Mouse (Mus musculus): ENCODE data around the gene Gm37240. TPM values are rescaled to one million over a fixed set of nuclear protein-coding genes. Genes with fewer than 3 reads are reported as not detected.

Gm37240 gene
- polyA plus RNA-seq, 1 experiment from 2014 or later: 0.93 TPM

GRCm38 (mm10) chr3:84808906-84809305 is 1078.4 kb downstream of the Gm37240 start:
- Histone ChIP-seq H3K4me2 (ENCODE audit: low read length) (no peak overlapping the region), H3K9ac (ENCODE audit: low read depth, low read length) (no peak overlapping the region), H3K4me3 (ENCODE audit: low read length) (no peak overlapping the region), H3K36me3 (ENCODE audit: control insufficient read depth, insufficient read depth, low read length) (no peaks in the 10 kb centered on the region), H3K9me3 (ENCODE audit: control insufficient read depth, low read length) (no peaks in the 10 kb centered on the region), H3K27me3 (replicated peaks; ENCODE audit: control insufficient read depth, insufficient read depth, low read length) (no peaks in the 10 kb centered on the region), H3K27ac (ENCODE audit: low read depth, low read length) (no peak overlapping the region), H3K4me1 (ENCODE audit: control insufficient read depth, insufficient read depth, low read depth, low read length) (peaks cover 9% of the 10 kb centered on the region)
- ATAC-seq: no peak

GRCm38 (mm10) chr3:84807826-84808225 is 1079.5 kb downstream of the Gm37240 start:
- ATAC-seq: no peak
- 69% methylated on average over 3 of the region's 3 CpGs for WGBS

DNA sequence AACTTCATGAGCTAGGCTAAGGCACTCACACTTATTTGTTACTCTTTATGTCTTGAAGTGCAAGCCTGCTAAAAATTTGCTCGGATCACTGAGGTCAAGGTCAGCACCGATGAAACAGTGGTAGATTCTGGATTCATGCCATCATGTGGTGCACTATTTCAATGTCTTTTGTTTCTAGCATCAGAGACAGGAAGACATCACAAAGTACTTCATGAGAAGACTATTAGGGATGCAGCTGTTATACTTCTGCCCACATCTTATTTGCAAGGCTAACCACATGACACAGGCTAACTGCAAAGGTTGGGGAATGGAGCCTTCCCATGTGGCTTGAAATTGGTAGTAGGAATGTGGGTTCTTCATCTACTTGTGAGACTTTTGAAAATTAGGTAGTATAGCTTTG is 1081.1 kb downstream of the Gm37240 start:
- no peaks in the 10 kb centered on the region for H3K36me3 ChIP-seq (ENCODE audit: control insufficient read depth, insufficient read depth, low read length)
- H3K9me3 ChIP-seq (ENCODE audit: control insufficient read depth, low read length): no peaks in the 10 kb centered on the region
- no peak overlapping the region for H3K27ac ChIP-seq (ENCODE audit: low read depth, low read length)
- no peaks in the 10 kb centered on the region for H3K27me3 ChIP-seq (replicated peaks; ENCODE audit: control insufficient read depth, insufficient read depth, low read length)
- no peak overlapping the region for H3K4me2 ChIP-seq (ENCODE audit: low read length)
- ATAC-seq: no peak
- H3K4me3 ChIP-seq (ENCODE audit: low read length): no peak overlapping the region
- H3K9ac ChIP-seq (ENCODE audit: low read depth, low read length): no peak overlapping the region
- no peaks in the 10 kb centered on the region for H3K4me1 ChIP-seq (ENCODE audit: control insufficient read depth, insufficient read depth, low read depth, low read length)
- 83% methylated on average over 2 of the region's 2 CpGs for WGBS

More at GRCm38 (mm10) chr3:84807826-84808225, 1079.5 kb downstream of the Gm37240 start:
- H3K9ac ChIP-seq (ENCODE audit: low read depth, low read length): no peak overlapping the region
- no peaks in the 10 kb centered on the region for H3K27me3 ChIP-seq (replicated peaks; ENCODE audit: control insufficient read depth, insufficient read depth, low read length)
- no peak overlapping the region for H3K4me3 ChIP-seq (ENCODE audit: low read length)
- H3K4me1 ChIP-seq (ENCODE audit: control insufficient read depth, insufficient read depth, low read depth, low read length): peaks cover 5% of the 10 kb centered on the region
- H3K27ac ChIP-seq (ENCODE audit: low read depth, low read length): no peak overlapping the region
- no peak overlapping the region for H3K4me2 ChIP-seq (ENCODE audit: low read length)
- H3K9me3 ChIP-seq (ENCODE audit: control insufficient read depth, low read length): no peaks in the 10 kb centered on the region
- H3K36me3 ChIP-seq (ENCODE audit: control insufficient read depth, insufficient read depth, low read length): no peaks in the 10 kb centered on the region

DNA sequence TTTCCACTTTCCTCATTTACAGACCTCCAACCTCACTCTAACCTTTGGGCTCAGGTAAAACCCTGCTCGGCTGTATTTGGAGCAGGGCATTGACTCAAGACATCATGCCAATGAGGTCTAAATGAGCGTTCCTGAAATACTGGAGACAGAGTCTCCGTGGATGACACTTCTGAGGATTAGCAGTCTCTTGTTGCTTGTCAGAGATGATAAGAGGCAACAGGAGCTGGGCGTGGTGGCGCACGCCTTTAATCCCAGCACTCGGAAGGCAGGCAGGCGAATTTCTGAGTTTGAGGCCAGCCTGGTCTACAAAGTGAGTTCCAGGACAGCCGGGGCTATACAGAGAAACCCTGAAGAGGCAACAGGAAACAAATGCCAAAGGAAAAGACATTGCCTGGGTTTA is 1083.3 kb downstream of the Gm37240 start:
- ATAC-seq: no peak

DNA sequence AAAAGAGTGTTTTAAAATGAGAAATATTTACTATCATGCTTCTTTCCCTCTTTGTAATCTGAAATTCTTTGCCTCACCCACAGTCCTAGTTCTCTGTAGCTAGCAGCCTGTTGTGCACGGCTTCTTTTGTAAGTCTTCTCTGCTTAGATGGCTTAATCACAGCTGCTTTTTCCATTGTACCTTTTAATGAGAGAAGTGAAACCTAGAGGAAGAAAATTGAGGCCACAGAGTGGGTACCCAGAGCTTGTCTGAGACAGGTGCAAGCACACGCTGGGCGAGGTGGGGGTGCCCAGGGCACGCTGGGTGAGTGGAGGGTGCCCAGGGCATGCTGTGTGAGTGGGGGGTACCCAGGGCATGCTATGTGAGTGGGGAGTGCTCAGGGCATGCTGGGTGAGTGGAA is 1099.4 kb downstream of the Gm37240 start:
- H3K4me2 ChIP-seq (ENCODE audit: low read length): no peak overlapping the region
- no peak overlapping the region for H3K27ac ChIP-seq (ENCODE audit: low read depth, low read length)
- H3K9ac ChIP-seq (ENCODE audit: low read depth, low read length): no peak overlapping the region
- H3K27me3 ChIP-seq (replicated peaks; ENCODE audit: control insufficient read depth, insufficient read depth, low read length): no peaks in the 10 kb centered on the region
- H3K9me3 ChIP-seq (ENCODE audit: control insufficient read depth, low read length): peaks cover 5% of the 10 kb centered on the region; the same call in 1 of the 2 replicates
- H3K4me1 ChIP-seq (ENCODE audit: control insufficient read depth, insufficient read depth, low read depth, low read length): no peaks in the 10 kb centered on the region
- ATAC-seq: no peak
- H3K36me3 ChIP-seq (ENCODE audit: control insufficient read depth, insufficient read depth, low read length): no peaks in the 10 kb centered on the region
- WGBS: 93% methylated on average over 4 of the region's 4 CpGs
- H3K4me3 ChIP-seq (ENCODE audit: low read length): no peak overlapping the region

More for the DNA sequence above, 1083.3 kb downstream of the Gm37240 start:
- no peaks in the 10 kb centered on the region for H3K27me3 ChIP-seq (replicated peaks; ENCODE audit: control insufficient read depth, insufficient read depth, low read length)
- H3K4me1 ChIP-seq (ENCODE audit: control insufficient read depth, insufficient read depth, low read depth, low read length): no peaks in the 10 kb centered on the region
- H3K9me3 ChIP-seq (ENCODE audit: control insufficient read depth, low read length): no peaks in the 10 kb centered on the region
- no peak overlapping the region for H3K4me3 ChIP-seq (ENCODE audit: low read length)
- 82% methylated on average over 9 of the region's 9 CpGs for WGBS
- H3K36me3 ChIP-seq (ENCODE audit: control insufficient read depth, insufficient read depth, low read length): no peaks in the 10 kb centered on the region
- H3K4me2 ChIP-seq (ENCODE audit: low read length): no peak overlapping the region
- H3K27ac ChIP-seq (ENCODE audit: low read depth, low read length): no peak overlapping the region
- H3K9ac ChIP-seq (ENCODE audit: low read depth, low read length): no peak overlapping the region

- Histone ChIP-seq H3K4me1 (ENCODE audit: control insufficient read depth, insufficient read depth, low read depth, low read length) (no peaks in the 10 kb centered on the region), H3K4me3 (ENCODE audit: low read length) (no peak overlapping the region), H3K4me2 (ENCODE audit: low read length) (no peak overlapping the region), H3K9ac (ENCODE audit: low read depth, low read length) (no peak overlapping the region), H3K27ac (ENCODE audit: low read depth, low read length) (no peak overlapping the region), H3K9me3 (ENCODE audit: control insufficient read depth, low read length) (no peaks in the 10 kb centered on the region), H3K36me3 (ENCODE audit: control insufficient read depth, insufficient read depth, low read length) (no peaks in the 10 kb centered on the region), H3K27me3 (replicated peaks; ENCODE audit: control insufficient read depth, insufficient read depth, low read length) (no peaks in the 10 kb centered on the region)
- WGBS: 90% methylated on average over 1 of the region's 1 CpGs
- no peak for ATAC-seq
Observed at GRCm38 (mm10) chr3:84776084-84776483, 1111.2 kb downstream of the Gm37240 start.

- H3K27me3 ChIP-seq (replicated peaks; ENCODE audit: control insufficient read depth, insufficient read depth, low read length): no peaks in the 10 kb centered on the region
- no peak overlapping the region for H3K4me3 ChIP-seq (ENCODE audit: low read length)
- H3K9ac ChIP-seq (ENCODE audit: low read depth, low read length): no peak overlapping the region
- no peak overlapping the region for H3K4me2 ChIP-seq (ENCODE audit: low read length)
- no peaks in the 10 kb centered on the region for H3K9me3 ChIP-seq (ENCODE audit: control insufficient read depth, low read length)
- no peaks in the 10 kb centered on the region for H3K36me3 ChIP-seq (ENCODE audit: control insufficient read depth, insufficient read depth, low read length)
- ATAC-seq: no peak
- no peaks in the 10 kb centered on the region for H3K4me1 ChIP-seq (ENCODE audit: control insufficient read depth, insufficient read depth, low read depth, low read length)
- 70% methylated on average over 4 of the region's 4 CpGs for WGBS
- no peak overlapping the region for H3K27ac ChIP-seq (ENCODE audit: low read depth, low read length)
Observed at GRCm38 (mm10) chr3:84775577-84775976, 1111.7 kb downstream of the Gm37240 start.

- H3K9me3 ChIP-seq (ENCODE audit: control insufficient read depth, low read length): no peaks in the 10 kb centered on the region
- H3K36me3 ChIP-seq (ENCODE audit: control insufficient read depth, insufficient read depth, low read length): no peaks in the 10 kb centered on the region
- no peak for ATAC-seq
- H3K27ac ChIP-seq (ENCODE audit: low read depth, low read length): no peak overlapping the region
- H3K27me3 ChIP-seq (replicated peaks; ENCODE audit: control insufficient read depth, insufficient read depth, low read length): no peaks in the 10 kb centered on the region
- H3K4me1 ChIP-seq (ENCODE audit: control insufficient read depth, insufficient read depth, low read depth, low read length): no peaks in the 10 kb centered on the region
- no peak overlapping the region for H3K4me3 ChIP-seq (ENCODE audit: low read length)
- WGBS: 77% methylated on average over 6 of the region's 6 CpGs
- no peak overlapping the region for H3K4me2 ChIP-seq (ENCODE audit: low read length)
- H3K9ac ChIP-seq (ENCODE audit: low read depth, low read length): no peak overlapping the region
Observed at GRCm38 (mm10) chr3:84775067-84775423, 1112.3 kb downstream of the Gm37240 start.

DNA sequence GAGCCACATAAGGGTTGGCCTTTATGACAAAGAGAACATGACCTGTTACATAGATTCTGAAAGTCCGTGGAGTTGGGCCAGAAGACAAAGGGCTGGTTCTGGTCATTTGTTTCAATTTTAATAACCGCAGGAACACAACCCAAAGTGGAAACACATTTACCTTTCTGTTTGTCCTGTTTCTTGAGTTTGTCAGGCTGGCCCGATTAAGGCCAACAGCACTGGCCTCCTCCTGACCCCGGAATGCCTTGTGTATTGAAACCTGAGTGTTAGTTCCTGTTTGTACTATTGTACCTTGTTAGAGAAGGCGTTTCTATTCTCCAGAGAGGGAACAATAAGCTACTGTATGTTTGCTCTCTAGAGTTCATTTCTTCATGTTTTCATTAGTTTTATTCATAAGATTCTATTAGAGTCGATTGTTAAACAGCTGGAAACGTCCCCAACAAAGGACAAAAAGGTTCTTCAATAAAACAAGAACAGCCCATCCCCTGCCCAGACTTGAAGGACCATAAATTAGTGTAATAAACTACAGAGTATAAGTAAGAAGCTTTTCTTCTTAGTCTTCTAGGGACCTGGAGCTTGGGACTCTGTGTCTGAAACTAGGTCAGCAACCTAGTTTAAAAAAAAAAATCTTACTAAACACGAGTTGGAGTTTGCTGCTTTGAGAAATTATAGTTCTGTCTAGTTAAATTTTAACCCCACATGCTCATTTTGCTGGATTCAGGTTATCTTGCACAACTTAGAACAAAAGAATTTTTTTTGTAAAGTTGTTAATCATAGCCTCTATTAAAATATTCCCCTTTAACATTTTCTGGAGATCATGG is 1112.9 kb downstream of the Gm37240 start:
- H3K4me2 ChIP-seq (ENCODE audit: low read length): no peak overlapping the region
- WGBS: 62% methylated on average over 8 of the region's 8 CpGs
- no peak overlapping the region for H3K27ac ChIP-seq (ENCODE audit: low read depth, low read length)
- no peaks in the 10 kb centered on the region for H3K27me3 ChIP-seq (replicated peaks; ENCODE audit: control insufficient read depth, insufficient read depth, low read length)
- H3K4me1 ChIP-seq (ENCODE audit: control insufficient read depth, insufficient read depth, low read depth, low read length): no peaks in the 10 kb centered on the region
- no peak overlapping the region for H3K9ac ChIP-seq (ENCODE audit: low read depth, low read length)
- no peak overlapping the region for H3K4me3 ChIP-seq (ENCODE audit: low read length)
- no peaks in the 10 kb centered on the region for H3K9me3 ChIP-seq (ENCODE audit: control insufficient read depth, low read length)
- no peak for ATAC-seq
- no peaks in the 10 kb centered on the region for H3K36me3 ChIP-seq (ENCODE audit: control insufficient read depth, insufficient read depth, low read length)

Data from hindbrain, embryonic 16.5 days (tissue).